Mouse (Mus musculus) right cerebral cortex, adult 18-20 months (tissue): ENCODE measurements around the gene H2-Eb2.
"Not testable (repeated sequence)": the region's sequence is repeated elsewhere in the genome, so short reads cannot be mapped to it uniquely, and the experiment has no call there.

ENCODE experiments used
- DNase-seq: peaks from one replicate; pipeline ENCODE4 v3.0.0; 2022; ENCODE audit warnings: mixed read lengths

H2-Eb2 gene

GRCm38 (mm10) chr17:34306407-34306806 is 19.1 kb upstream of the H2-Eb2 start:
- no peak for DNase-seq

GRCm38 (mm10) chr17:34307216-34307615 is 18.2 kb upstream of the H2-Eb2 start:
- DNase-seq = no peak

GRCm38 (mm10) chr17:34308161-34308560 is 17.3 kb upstream of the H2-Eb2 start:
- DNase-seq = no peak

- DNase-seq = no peak
Measured at GRCm38 (mm10) chr17:34309225-34309624, 16.2 kb upstream of the H2-Eb2 start.

- peak; percentile 80 for DNase-seq
Measured at GRCm38 (mm10) chr17:34309683-34310385, 15.6 kb upstream of the H2-Eb2 start.

DNA sequence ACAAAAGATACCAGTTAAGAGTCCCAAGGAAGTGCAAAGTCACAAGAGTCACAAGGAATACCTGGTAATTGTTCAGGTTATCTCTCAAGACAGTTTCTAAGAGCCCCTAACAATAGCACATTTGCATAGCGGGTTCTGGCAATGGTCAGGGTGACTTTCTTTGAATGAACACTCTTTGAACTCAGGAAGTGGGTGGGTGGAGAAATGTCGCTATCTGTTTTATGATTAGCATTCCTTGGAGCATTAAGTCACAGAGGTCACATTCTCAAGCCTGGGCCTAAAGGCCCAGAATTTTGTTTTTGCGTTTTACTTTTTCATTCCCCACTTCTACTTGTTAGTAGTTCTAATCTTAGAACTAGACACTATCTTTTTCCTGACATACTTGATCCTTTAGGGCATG is 14.9 kb upstream of the H2-Eb2 start:
- not testable (repeated sequence) for DNase-seq

GRCm38 (mm10) chr17:34312185-34312584 is 13.3 kb upstream of the H2-Eb2 start:
- no peak for DNase-seq

DNA sequence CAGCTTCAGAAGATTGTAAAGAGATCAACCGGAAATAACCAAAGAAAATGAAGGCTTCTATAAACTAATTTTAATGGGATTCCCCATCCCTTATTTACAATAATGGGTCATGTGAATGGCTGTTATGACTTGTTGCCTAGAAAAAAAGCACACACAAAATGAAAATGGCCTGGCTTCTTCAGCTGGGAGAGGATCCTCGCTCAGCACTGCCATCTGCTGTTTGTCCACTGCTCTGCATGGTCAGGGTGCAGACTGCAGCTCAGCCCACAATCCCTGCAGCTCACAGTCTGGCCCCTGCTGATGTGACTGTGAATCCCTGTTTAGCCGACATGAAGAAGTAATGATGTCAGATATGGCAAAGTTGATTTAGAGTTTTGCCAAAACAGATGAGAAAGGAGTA is 12.1 kb upstream of the H2-Eb2 start:
- peak; percentile 73 for DNase-seq

DNA sequence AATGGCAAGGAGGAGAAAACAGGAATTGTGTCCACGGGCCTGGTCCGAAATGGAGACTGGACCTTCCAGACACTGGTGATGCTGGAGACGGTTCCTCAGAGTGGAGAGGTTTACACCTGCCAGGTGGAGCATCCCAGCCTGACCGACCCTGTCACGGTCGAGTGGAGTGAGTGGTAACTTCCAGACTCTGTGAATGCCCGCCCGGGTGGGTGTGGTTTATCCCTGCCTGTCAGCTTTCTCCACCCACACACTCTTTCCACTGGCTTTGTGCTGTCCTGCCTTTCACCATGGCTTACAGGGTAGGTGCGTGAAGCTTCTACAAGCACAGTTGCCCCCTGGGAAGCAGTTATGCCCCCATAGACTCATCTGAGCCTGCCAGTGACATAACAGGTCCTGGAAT is 11.2 kb upstream of the H2-Eb2 start:
- no peak for DNase-seq

- DNase-seq = no peak
Measured at GRCm38 (mm10) chr17:34315512-34315911, 10.0 kb upstream of the H2-Eb2 start.

DNA sequence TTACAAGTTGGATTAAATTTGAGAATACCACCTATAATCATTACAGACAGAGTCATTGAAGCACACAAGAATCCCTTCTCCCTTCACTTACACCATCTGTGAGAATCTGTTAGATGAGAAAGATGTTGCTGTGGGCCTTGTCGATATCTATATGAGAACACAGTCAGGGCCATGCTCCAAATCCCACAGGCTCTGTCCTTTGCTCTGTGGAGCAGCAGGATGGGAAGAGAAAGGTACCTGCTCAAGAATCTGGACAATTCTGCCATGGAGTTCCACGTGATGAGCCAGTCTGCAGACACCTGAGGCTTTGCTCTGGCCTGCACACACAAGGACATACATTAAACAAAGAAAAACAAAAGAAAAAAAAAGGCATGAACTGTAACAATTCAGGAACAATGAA is 8.8 kb upstream of the H2-Eb2 start:
- DNase-seq = no peak

DNA sequence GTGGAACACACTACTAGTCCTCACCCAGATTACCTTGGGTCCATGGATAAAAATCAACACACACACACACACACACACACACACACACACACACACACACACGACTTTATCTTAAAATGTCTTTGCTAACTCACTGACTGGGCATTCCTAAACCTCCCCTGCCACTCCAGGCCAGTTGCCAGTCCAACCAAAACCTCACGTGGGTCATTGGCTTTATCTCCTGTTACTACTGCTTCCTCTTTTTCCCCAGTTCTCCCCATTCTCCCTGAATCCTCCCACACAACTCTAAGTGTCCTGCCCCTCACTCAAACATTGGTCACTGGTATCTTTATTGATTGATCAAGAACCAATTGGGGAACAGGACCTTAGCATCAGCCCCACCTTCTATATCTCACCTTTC is 8.2 kb upstream of the H2-Eb2 start:
- DNase-seq = no peak

- no peak for DNase-seq
Measured at GRCm38 (mm10) chr17:34326373-34326772, 908 bp downstream of the H2-Eb2 start.

GRCm38 (mm10) chr17:34329807-34330206 is 4.3 kb downstream of the H2-Eb2 start:
- DNase-seq = no peak

DNA sequence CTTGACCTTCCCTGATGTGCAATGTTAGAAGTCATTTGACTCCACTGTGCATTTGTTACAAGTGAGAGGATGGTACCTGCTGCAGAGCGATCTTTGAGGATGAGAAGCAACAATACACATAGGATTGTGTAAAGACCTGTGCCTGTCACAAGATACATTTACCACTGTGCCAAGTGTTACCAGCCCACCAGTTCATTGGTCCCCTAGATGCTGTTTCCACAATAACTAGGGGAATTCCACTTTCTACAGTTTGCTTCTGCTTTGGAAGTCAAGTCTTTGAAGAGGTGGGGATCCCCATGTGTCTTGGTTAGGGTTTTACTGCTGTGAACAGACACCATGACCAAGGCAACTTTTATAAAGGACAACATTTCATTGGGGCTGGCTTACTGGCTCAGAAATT is 5.7 kb downstream of the H2-Eb2 start:
- DNase-seq = no peak

- DNase-seq = no peak
Measured at GRCm38 (mm10) chr17:34340619-34341402, 15.3 kb downstream of the H2-Eb2 start.

GRCm38 (mm10) chr17:34344882-34345281 is 19.4 kb downstream of the H2-Eb2 start:
- DNase-seq = no peak

- no peak for DNase-seq
Measured at GRCm38 (mm10) chr17:34345486-34345885, 20.0 kb downstream of the H2-Eb2 start.

DNA sequence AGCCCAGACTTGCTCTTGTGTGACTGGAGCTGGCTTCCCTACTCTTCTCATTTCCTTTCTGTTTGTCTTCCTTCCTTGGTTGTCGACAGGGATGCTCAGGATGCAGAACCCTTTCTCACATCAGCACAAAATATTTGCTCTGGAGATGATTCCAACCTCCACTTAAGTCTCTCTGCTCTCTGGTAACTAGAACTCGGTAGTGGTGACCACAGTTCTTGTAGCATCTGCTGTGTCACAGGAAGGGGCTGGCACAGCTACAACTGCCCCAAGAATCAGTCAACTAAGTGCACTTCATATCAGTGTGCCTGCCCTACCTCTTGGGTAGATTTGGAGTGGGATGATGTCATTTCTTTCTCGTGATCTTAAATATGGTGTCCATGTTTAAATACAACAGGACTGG is 20.6 kb downstream of the H2-Eb2 start:
- no peak for DNase-seq

GRCm38 (mm10) chr17:34347606-34348308 is 22.3 kb downstream of the H2-Eb2 start:
- peak; percentile 20 for DNase-seq

DNA sequence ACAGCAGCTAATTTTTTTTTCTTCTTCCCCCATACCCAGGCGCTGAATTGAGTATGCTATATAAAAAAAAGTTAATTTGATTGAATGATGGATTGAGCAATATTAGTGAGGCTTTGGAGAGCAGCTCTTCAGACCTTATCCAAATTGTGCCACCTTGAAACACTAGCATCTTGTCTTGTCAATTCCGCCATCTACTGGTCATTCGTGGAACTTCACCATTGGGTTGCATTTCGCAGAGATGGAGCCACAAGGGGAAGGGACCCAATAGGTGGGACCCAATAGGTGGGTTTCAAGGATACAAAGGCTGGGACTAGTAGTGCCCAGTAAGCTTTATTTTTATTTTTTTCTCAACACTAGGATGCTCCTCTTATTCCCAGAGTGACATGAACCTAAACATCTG is 24.0 kb downstream of the H2-Eb2 start:
- peak; percentile 50 for DNase-seq

- no peak for DNase-seq
Measured at GRCm38 (mm10) chr17:34354539-34354938, 29.1 kb downstream of the H2-Eb2 start, which contains the start of gene Btnl2. Btnl2 (plus strand) TSS chr17:34354822.

GRCm38 (mm10) chr17:34354940-34355339 is 29.5 kb downstream of the H2-Eb2 start:
- no peak for DNase-seq
